ENCODE assay signal across 8 mouse cellular contexts in the genomic region with DNA sequence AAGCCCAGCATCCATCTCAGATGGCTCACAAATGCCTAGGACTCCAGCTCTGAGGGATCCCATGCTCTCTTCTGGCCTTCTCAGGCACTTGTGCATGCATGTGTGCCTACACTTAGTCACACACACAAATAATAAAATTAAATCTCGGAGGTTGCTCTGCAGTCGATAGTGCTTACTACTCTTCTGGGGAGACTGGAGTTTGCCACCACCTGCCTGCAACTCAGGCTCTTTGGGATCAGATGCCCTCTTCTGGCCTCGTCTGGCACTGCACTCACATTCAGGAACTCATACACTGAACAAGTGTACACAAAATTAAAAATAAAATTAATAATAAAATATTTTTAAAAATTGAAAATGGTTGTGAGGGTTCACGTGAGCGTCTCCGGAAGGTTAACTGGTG. TPM values are rescaled to one million over a fixed set of nuclear protein-coding genes. Genes with fewer than 3 reads are reported as not detected.
DNase-seq lines count a peak whose midpoint lies in the region; ATAC-seq and TF ChIP-seq lines count a peak whose summit lies in the region.

No protein-coding gene starts in this region.

- 0 out of 2 replicates have a peak, but pooled peaks have one; percentile 19 for ATAC-seq in erythroid progenitor cell, adult 5-6 weeks (replicated peaks; ENCODE audit: low FRiP score, poor library complexity, severe bottlenecking)
- no peak for ATAC-seq in limb, embryonic 13.5 days (ENCODE audit: low FRiP score, low read depth)
- ATAC-seq in midbrain, embryonic 15.5 days (replicated peaks) = no peak

- peak in 1 of 2 experiments; percentile 60 for DNase-seq in heart, adult 2 months
- DNase-seq in heart, embryonic 10.5 days (ENCODE audit: low spot score) = no peak
- DNase-seq in testis, postnatal 14 days (ENCODE audit: low spot score) = no peak
- DNase-seq in thymus, postnatal 10 days (ENCODE audit: low spot score in 2 of 2) = peak; percentile 16 to 41

- no peak overlapping the region for H3K4me3 ChIP-seq in heart, adult 2 months
- no peak overlapping the region for H3K4me3 ChIP-seq in heart, embryonic 10.5 days
- no peak overlapping the region for H3K4me3 ChIP-seq in testis, adult 2 months (ENCODE audit: control insufficient read depth, low read depth, low read length)
- peak overlapping the region; percentile 90; the same call in 1 of the 2 replicates for H3K4me3 ChIP-seq in limb, embryonic 13.5 days
- no peak overlapping the region for H3K4me3 ChIP-seq in midbrain, embryonic 15.5 days

- H3K9me3 ChIP-seq in heart, embryonic 10.5 days = no peaks in the 10 kb centered on the region
- no peaks in the 10 kb centered on the region for H3K9me3 ChIP-seq in limb, embryonic 13.5 days
- no peaks in the 10 kb centered on the region for H3K9me3 ChIP-seq in midbrain, embryonic 15.5 days

- H3K79me2 ChIP-seq in heart, adult 2 months (replicated peaks; ENCODE audit: control insufficient read depth, insufficient read depth, low read length) = no peaks in the 10 kb centered on the region

- no peak overlapping the region for H3K27ac ChIP-seq in heart, adult 2 months
- no peak overlapping the region for H3K27ac ChIP-seq in heart, embryonic 10.5 days
- no peak overlapping the region for H3K27ac ChIP-seq in testis, adult 2 months (ENCODE audit: control insufficient read depth, insufficient read depth, low read depth, low read length)
- H3K27ac ChIP-seq in limb, embryonic 13.5 days = no peak overlapping the region
- no peak overlapping the region for H3K27ac ChIP-seq in midbrain, embryonic 15.5 days

- H3K27me3 ChIP-seq in heart, adult 2 months (ENCODE audit: control insufficient read depth, insufficient read depth, low read length) = no peaks in the 10 kb centered on the region; the same call in 1 of the 2 replicates
- peaks cover 17% of the 10 kb centered on the region; the same call in 1 of the 2 replicates for H3K27me3 ChIP-seq in heart, embryonic 10.5 days (ENCODE audit: insufficient read depth, poor library complexity, severe bottlenecking)
- H3K27me3 ChIP-seq in testis, adult 2 months (ENCODE audit: control insufficient read depth, insufficient read depth, low read length) = peaks cover 13% of the 10 kb centered on the region
- H3K27me3 ChIP-seq in limb, embryonic 13.5 days = peaks cover 18% of the 10 kb centered on the region
- H3K27me3 ChIP-seq in midbrain, embryonic 15.5 days (replicated peaks) = peaks cover 11% of the 10 kb centered on the region

- intact Hi-C loops in heart, adult 2 months (cut with DNase I) = loop anchor here (5.0 to 10.0 kb wide), 5 partner anchors 83 to 267 kb away; no protein-coding TSS in a partner anchor

- H3K36me3 ChIP-seq in heart, adult 2 months (ENCODE audit: control insufficient read depth, insufficient read depth, low read length) = no peaks in the 10 kb centered on the region
- no peaks in the 10 kb centered on the region for H3K36me3 ChIP-seq in heart, embryonic 10.5 days
- H3K36me3 ChIP-seq in testis, adult 2 months (ENCODE audit: control insufficient read depth, insufficient read depth, low read length) = no peaks in the 10 kb centered on the region
- H3K36me3 ChIP-seq in limb, embryonic 13.5 days = peaks cover 4% of the 10 kb centered on the region; the same call in 1 of the 2 replicates
- H3K36me3 ChIP-seq in midbrain, embryonic 15.5 days (replicated peaks) = no peaks in the 10 kb centered on the region

- peak; percentile 80 for TF ChIP-seq CTCF in heart, adult 2 months (IDR thresholded peaks at IDR 0.05)
- TF ChIP-seq CTCF in testis, adult 2 months (IDR thresholded peaks at IDR 0.05; ENCODE audit: control insufficient read depth, insufficient read depth, insufficient replicate concordance, low read depth, low read length) = peak; percentile 60; the same call in 1 of the 2 replicates

- no peak for TF ChIP-seq POLR2A in heart, adult 2 months (IDR thresholded peaks at IDR 0.05; ENCODE audit: insufficient read depth, low read depth, low read length)
- TF ChIP-seq POLR2A in testis, adult 2 months (IDR thresholded peaks at IDR 0.05; ENCODE audit: control insufficient read depth, low read depth, low read length) = no peak

- H3K9ac ChIP-seq in heart, adult 2 months (ENCODE audit: low read depth, low read length) = no peak overlapping the region
- no peak overlapping the region for H3K9ac ChIP-seq in limb, embryonic 13.5 days
- no peak overlapping the region for H3K9ac ChIP-seq in midbrain, embryonic 15.5 days

- TF ChIP-seq EP300 in heart, adult 2 months (IDR thresholded peaks at IDR 0.05; ENCODE audit: insufficient read depth, low read depth, low read length) = no peak

- peaks cover 6% of the 10 kb centered on the region for H3K4me1 ChIP-seq in heart, adult 2 months (ENCODE audit: control insufficient read depth, insufficient read depth, low read length)
- H3K4me1 ChIP-seq in heart, embryonic 10.5 days = peaks cover 44% of the 10 kb centered on the region
- peaks cover 13% of the 10 kb centered on the region for H3K4me1 ChIP-seq in testis, adult 2 months (ENCODE audit: control insufficient read depth, insufficient read depth, low read length)
- peaks cover 51% of the 10 kb centered on the region for H3K4me1 ChIP-seq in limb, embryonic 13.5 days
- peaks cover 20% of the 10 kb centered on the region for H3K4me1 ChIP-seq in midbrain, embryonic 15.5 days

- H3K4me2 ChIP-seq in limb, embryonic 13.5 days (replicated peaks) = peak overlapping the region; percentile 81
- no peak overlapping the region for H3K4me2 ChIP-seq in midbrain, embryonic 15.5 days

- 88% methylated on average over 6 of the region's 6 CpGs for WGBS in heart, adult 2 months
- WGBS in heart, embryonic 10.5 days = 76% methylated on average over 6 of the region's 6 CpGs
- 82% methylated on average over 6 of the region's 6 CpGs for WGBS in limb, embryonic 13.5 days
- WGBS in midbrain, embryonic 15.5 days = 83% methylated on average over 6 of the region's 6 CpGs

RNA-seq across cellular contexts. Expression of a gene that starts 2.2 kb away (rescaled TPM):
- 1 to 10 TPM; 2.8 to 4.0 TPM for total RNA-seq in heart, adult 2 months (2021)
- polyA plus RNA-seq in heart, adult 2 months (2012; rRNA removed) = 3.5 and 9.6 TPM in 2 replicates
- 19.3 and 33.6 TPM in 2 replicates for polyA plus RNA-seq in heart, embryonic 10.5 days (2016; fragmentation: Nextera tagmentation; extraction: Ambion mirVana)
- polyA plus RNA-seq in testis, adult 2 months (2012; rRNA removed) = 2.5 and 3.4 TPM in 2 replicates
- total RNA-seq in erythroid progenitor cell, adult 5-6 weeks (2015; ENCODE audit: low replicate concordance) = 3.6 and 6.7 TPM in 2 replicates
- 2.6 and 7.8 TPM in 2 replicates for total RNA-seq in erythroid progenitor cell, adult 5-6 weeks (2017; ENCODE audit: low replicate concordance)
- 69.5 and 79.1 TPM in 2 replicates for polyA plus RNA-seq in limb, embryonic 13.5 days (2015; fragmentation: Nextera tagmentation; extraction: Ambion mirVana)
- 16.3 and 16.8 TPM in 2 replicates for polyA plus RNA-seq in midbrain, embryonic 15.5 days (2015; fragmentation: Nextera tagmentation; extraction: Ambion mirVana)

Comparison
In these comparisons a context has a peak if more than half of its experiments do, and no peak if none do; other contexts are left out.
1. DNase-seq: peak in thymus, postnatal 10 days (2 of 2); none in heart, embryonic 10.5 days (single experiment) and testis, postnatal 14 days (single experiment).